8 mouse cellular contexts compared by ENCODE assay signal in the genomic region with DNA sequence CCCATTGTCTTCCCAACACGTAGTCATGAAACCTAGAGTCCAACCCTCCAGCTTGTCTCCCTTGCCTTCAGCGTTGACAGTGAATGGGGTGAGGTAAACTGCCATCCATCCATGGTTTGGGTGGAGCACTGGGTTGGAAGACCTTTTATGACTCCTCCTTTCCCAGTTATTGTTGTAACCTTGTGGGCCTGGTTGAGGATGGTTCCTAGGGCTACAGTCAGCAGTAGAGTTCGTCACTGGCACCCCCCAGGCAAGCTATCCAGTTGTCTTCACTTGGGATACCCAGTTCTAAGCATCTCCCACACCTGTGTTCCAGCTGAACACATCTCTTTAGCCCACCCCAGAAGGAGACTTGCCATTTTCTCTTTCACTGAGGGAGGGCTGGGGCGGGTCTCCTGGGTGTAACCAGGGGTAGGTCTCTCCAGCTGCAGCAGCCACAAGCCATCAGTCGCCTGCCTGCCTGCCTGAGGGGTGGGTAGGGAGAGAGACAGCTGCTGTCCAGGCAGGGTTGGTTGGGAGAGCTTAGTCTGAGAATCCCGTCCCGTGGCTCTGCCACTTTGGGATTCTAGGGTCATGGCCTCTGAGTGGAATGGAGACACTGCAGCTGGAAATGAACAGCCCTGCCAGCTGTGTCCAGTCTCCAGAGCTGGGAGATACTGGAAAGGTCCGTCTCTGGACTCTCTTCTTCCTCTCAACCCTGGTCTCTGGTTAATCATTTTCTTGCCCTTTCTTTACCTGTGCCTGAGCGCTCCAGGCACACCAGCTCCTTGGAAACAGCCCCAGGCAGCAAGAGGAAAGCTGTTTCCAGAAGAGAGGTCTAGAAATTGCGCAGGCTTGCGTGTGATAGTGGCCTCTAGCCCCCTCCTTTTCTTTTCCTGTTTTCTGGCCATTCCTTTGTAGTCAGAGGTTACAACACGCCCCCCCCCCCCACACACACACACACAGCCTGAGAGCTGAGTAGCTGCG. TPM values are rescaled to one million over a fixed set of nuclear protein-coding genes. Genes with fewer than 3 reads are reported as not detected.
DNase-seq lines count a peak whose midpoint lies in the region; ATAC-seq and TF ChIP-seq lines count a peak whose summit lies in the region.

No protein-coding gene starts in this region.

- H3K27me3 ChIP-seq in megakaryocyte, embryonic 14.5 days (replicated peaks) = peaks cover 6% of the 10 kb centered on the region
- no peaks in the 10 kb centered on the region for H3K27me3 ChIP-seq in kidney, adult 2 months (replicated peaks; ENCODE audit: control insufficient read depth, insufficient read depth, low read length)
- H3K27me3 ChIP-seq in lung, embryonic 16.5 days (ENCODE audit: control insufficient read depth, insufficient read depth, low read depth, low read length) = no peaks in the 10 kb centered on the region

- H3K4me3 ChIP-seq in megakaryocyte, embryonic 14.5 days (replicated peaks) = peak overlapping the region; percentile 97
- H3K4me3 ChIP-seq in kidney, adult 2 months (ENCODE audit: insufficient read depth, low read depth, low read length) = peak overlapping the region; percentile 75
- H3K4me3 ChIP-seq in lung, embryonic 16.5 days (ENCODE audit: low read length) = peak overlapping the region; percentile 67

- no peak for TF ChIP-seq POLR2A in kidney, adult 2 months (IDR thresholded peaks at IDR 0.05; ENCODE audit: low read depth, low read length)

- H3K9me3 ChIP-seq in megakaryocyte, embryonic 14.5 days = no peaks in the 10 kb centered on the region
- no peaks in the 10 kb centered on the region for H3K9me3 ChIP-seq in lung, embryonic 16.5 days (ENCODE audit: control insufficient read depth, low read length)

- peaks cover 47% of the 10 kb centered on the region for H3K36me3 ChIP-seq in megakaryocyte, embryonic 14.5 days (replicated peaks; ENCODE audit: low read length)
- peaks cover 2% of the 10 kb centered on the region; the same call in 1 of the 2 replicates for H3K36me3 ChIP-seq in kidney, adult 2 months (ENCODE audit: control insufficient read depth, insufficient read depth, low read length)
- peaks cover 22% of the 10 kb centered on the region for H3K36me3 ChIP-seq in lung, embryonic 16.5 days (ENCODE audit: control insufficient read depth, insufficient read depth, low read length)

- peak overlapping the region; percentile 61 for H3K4me2 ChIP-seq in lung, embryonic 16.5 days (ENCODE audit: low read depth, low read length)

- peaks cover 83% of the 10 kb centered on the region for H3K4me1 ChIP-seq in megakaryocyte, embryonic 14.5 days
- peaks cover 20% of the 10 kb centered on the region for H3K4me1 ChIP-seq in kidney, adult 2 months (ENCODE audit: control insufficient read depth, insufficient read depth, low read length)
- peaks cover 51% of the 10 kb centered on the region for H3K4me1 ChIP-seq in lung, embryonic 16.5 days (replicated peaks; ENCODE audit: control insufficient read depth, insufficient read depth, low read length)

- peak overlapping the region; percentile 52 for H3K27ac ChIP-seq in kidney, adult 2 months (ENCODE audit: insufficient read depth, low read depth, low read length)
- peak overlapping the region; percentile 97 for H3K27ac ChIP-seq in lung, embryonic 16.5 days (ENCODE audit: low read length)

- no peak for TF ChIP-seq CTCF in kidney, adult 2 months (conservative IDR thresholded peaks at IDR 0.05; ENCODE audit: insufficient read depth, insufficient read length, low read depth, low read length)

- H3K9ac ChIP-seq in lung, embryonic 16.5 days (ENCODE audit: low read length) = peak overlapping the region; percentile 79

- WGBS in kidney, adult 2 months = 16% methylated on average over 13 of the region's 13 CpGs
- WGBS in lung, embryonic 16.5 days = 7% methylated on average over 12 of the region's 13 CpGs

- peak; percentile 60 to 61 for DNase-seq in heart, adult 18-20 months
- peak; percentile 85 for DNase-seq in kidney, adult 2 months
- DNase-seq in cerebellum, postnatal 10 days = no peak
- DNase-seq in cerebellum, postnatal 36 days = no peak
- no peak for DNase-seq in spleen, postnatal 10 days (ENCODE audit: low spot score in 2 of 2)

- ATAC-seq in megakaryocyte, adult 5-6 weeks (ENCODE audit: poor library complexity, severe bottlenecking) = no peak
- peak; percentile 73 for ATAC-seq in lung, embryonic 16.5 days (ENCODE audit: low read depth)

RNA-seq across cellular contexts. Expression of a gene that starts 2.6 kb away (rescaled TPM):
- polyA plus RNA-seq in megakaryocyte, embryonic 14.5 days (2012; ENCODE audit: insufficient read depth, low replicate concordance) = 725 and 2,302 TPM in 2 replicates
- 667 and 741 TPM in 2 replicates for total RNA-seq in megakaryocyte, adult 5-6 weeks (2015)
- 334 and 340 TPM in 2 replicates for total RNA-seq in megakaryocyte, adult 5-6 weeks (2017)
- 10 to 100 TPM; 56.8 to 58.8 TPM for total RNA-seq in heart, adult 18-20 months (2021)
- 202 and 286 TPM in 2 replicates for polyA plus RNA-seq in kidney, adult 2 months (2012; rRNA removed)
- 662 and 695 TPM in 2 replicates for polyA plus RNA-seq in lung, embryonic 16.5 days (2015; fragmentation: Nextera tagmentation; extraction: Ambion mirVana)

RNA-seq across cellular contexts. Expression of a gene that starts 18.2 kb away (rescaled TPM):
- polyA plus RNA-seq in megakaryocyte, embryonic 14.5 days (2012; ENCODE audit: insufficient read depth, low replicate concordance) = 0.93 TPM in 1 of 2 replicates, not detected in the other
- total RNA-seq in megakaryocyte, adult 5-6 weeks (2015) = not detected in 2 replicates
- total RNA-seq in megakaryocyte, adult 5-6 weeks (2017) = 0.11 TPM in 1 of 2 replicates, not detected in the other
- 1 to 10 TPM in 1 of 2 experiments, not detected in 1; 1.2 TPM for total RNA-seq in heart, adult 18-20 months (2021)
- polyA plus RNA-seq in kidney, adult 2 months (2012; rRNA removed) = 0.33 and 0.79 TPM in 2 replicates
- 15.4 and 19.2 TPM in 2 replicates for polyA plus RNA-seq in lung, embryonic 16.5 days (2015; fragmentation: Nextera tagmentation; extraction: Ambion mirVana)

RNA-seq across cellular contexts. Expression of a gene that starts 20.8 kb away (rescaled TPM):
- 0.41 and 0.68 TPM in 2 replicates for polyA plus RNA-seq in megakaryocyte, embryonic 14.5 days (2012; ENCODE audit: insufficient read depth, low replicate concordance)
- total RNA-seq in megakaryocyte, adult 5-6 weeks (2015) = 0.20 and 1.9 TPM in 2 replicates
- total RNA-seq in megakaryocyte, adult 5-6 weeks (2017) = 0.16 TPM in 1 of 2 replicates, not detected in the other
- total RNA-seq in heart, adult 18-20 months (2021) = under 1 TPM; 0.28 to 0.45 TPM
- 15.4 and 20.7 TPM in 2 replicates for polyA plus RNA-seq in kidney, adult 2 months (2012; rRNA removed)
- 17.4 and 20.4 TPM in 2 replicates for polyA plus RNA-seq in lung, embryonic 16.5 days (2015; fragmentation: Nextera tagmentation; extraction: Ambion mirVana)

RNA-seq across cellular contexts. Expression of a gene that starts 27.3 kb away (rescaled TPM):
- not detected in 2 replicates for polyA plus RNA-seq in megakaryocyte, embryonic 14.5 days (2012; ENCODE audit: insufficient read depth, low replicate concordance)
- total RNA-seq in megakaryocyte, adult 5-6 weeks (2015) = 2.3 and 3.1 TPM in 2 replicates
- total RNA-seq in megakaryocyte, adult 5-6 weeks (2017) = 0.11 and 1.5 TPM in 2 replicates
- 1 to 10 TPM; 1.2 to 2.2 TPM for total RNA-seq in heart, adult 18-20 months (2021)
- polyA plus RNA-seq in kidney, adult 2 months (2012; rRNA removed) = 19.2 and 20.2 TPM in 2 replicates
- polyA plus RNA-seq in lung, embryonic 16.5 days (2015; fragmentation: Nextera tagmentation; extraction: Ambion mirVana) = 0.57 and 0.64 TPM in 2 replicates

RNA-seq across cellular contexts. Expression of a gene that starts 53.3 kb away (rescaled TPM):
- polyA plus RNA-seq in megakaryocyte, embryonic 14.5 days (2012; ENCODE audit: insufficient read depth, low replicate concordance) = not detected in 2 replicates
- not detected in 2 replicates for total RNA-seq in megakaryocyte, adult 5-6 weeks (2015)
- not detected in 2 replicates for total RNA-seq in megakaryocyte, adult 5-6 weeks (2017)
- total RNA-seq in heart, adult 18-20 months (2021) = not detected
- polyA plus RNA-seq in kidney, adult 2 months (2012; rRNA removed) = 0.38 and 0.41 TPM in 2 replicates
- 0.11 and 0.34 TPM in 2 replicates for polyA plus RNA-seq in lung, embryonic 16.5 days (2015; fragmentation: Nextera tagmentation; extraction: Ambion mirVana)

Comparison
In these comparisons a context has a peak if more than half of its experiments do, and no peak if none do; other contexts are left out.
1. DNase-seq: peak in heart, adult 18-20 months (2 of 2) and kidney, adult 2 months (single experiment); none in cerebellum, postnatal 10 days (0 of 2), cerebellum, postnatal 36 days (0 of 2) and spleen, postnatal 10 days (0 of 2).
2. Peak in every context shown above with its lines, with median percentiles within 50 percentile points of each other: H3K4me3 ChIP-seq.